Mouse (Mus musculus) ES-E14 (cell line): ENCODE data around the gene Pold4. TPM values are rescaled to one million over a fixed set of nuclear protein-coding genes. Genes with fewer than 3 reads are reported as not detected.

Experiments
- DNase-seq: peaks from one replicate; pipeline ENCODE4 v3.0.0-alpha.2; 2013; ENCODE audit warnings: low read depth, low spot score
- H3K27ac ChIP-seq: 2 replicates; pipeline ENCODE4 v1.5.1; 2012; ENCODE audit warnings: low read depth, mild to moderate bottlenecking, low read length, moderate library complexity, mixed read lengths; ENCODE audit not compliant: poor library complexity, insufficient read depth, severe bottlenecking
- H3K36me3 ChIP-seq: 2 replicates; pipeline ENCODE4 v1.6.1; 2012; ENCODE audit warnings: mild to moderate bottlenecking, low read length, moderate library complexity, mixed read lengths; ENCODE audit not compliant: control insufficient read depth, poor library complexity, insufficient read depth, severe bottlenecking
- H3K4me1 ChIP-seq, 2 experiments: fragments of 150-350 bp in 1 of 2; sonication (generic) in 1 of 2; 2 replicates each; pipeline ENCODE4 v1.6.1; 2012; ENCODE audit warnings: low read length in 2 of 2, mild to moderate bottlenecking in 1 of 2, mixed read lengths in 1 of 2; ENCODE audit not compliant: control insufficient read depth in 2 of 2, insufficient read depth in 2 of 2, poor library complexity in 1 of 2
- H3K4me3 ChIP-seq, 2 experiments: fragments of 150-350 bp in 1 of 2; sonication (generic) in 1 of 2; 2 replicates each; pipeline ENCODE4 v1.5.1; 2012; ENCODE audit warnings: low read length in 2 of 2, low read depth in 1 of 2, mild to moderate bottlenecking in 1 of 2, mixed read lengths in 1 of 2; ENCODE audit not compliant: insufficient read depth in 1 of 2, poor library complexity in 1 of 2, severe bottlenecking in 1 of 2
- H3K9ac ChIP-seq: 2 replicates; pipeline ENCODE4 v1.6.1; 2012; ENCODE audit warnings: low read depth, mild to moderate bottlenecking, low read length, mixed read lengths; ENCODE audit not compliant: poor library complexity, insufficient read depth, severe bottlenecking
- H3K9me3 ChIP-seq: fragments of 150-350 bp; sonication (generic); 2 replicates; pipeline ENCODE4 v1.6.1; 2012; ENCODE audit warnings: low read depth, mild to moderate bottlenecking, low read length; ENCODE audit not compliant: control insufficient read depth, insufficient read depth
- CHD2 ChIP-seq: IDR thresholded peaks from 2 replicates; pipeline ENCODE4 v1.6.1; 2014; ENCODE audit warnings: mild to moderate bottlenecking, low read depth, low read length, inconsistent platforms
- HCFC1 ChIP-seq: IDR thresholded peaks from 2 replicates; pipeline ENCODE4 v1.6.1; 2012; ENCODE audit warnings: low read length, inconsistent platforms, borderline replicate concordance; ENCODE audit not compliant: insufficient read depth
- MAFK ChIP-seq: IDR thresholded peaks from 2 replicates; pipeline ENCODE4 v1.6.1; 2014; ENCODE audit warnings: mild to moderate bottlenecking, low read depth, low read length, inconsistent platforms; ENCODE audit not compliant: insufficient read depth
- ZC3H11A ChIP-seq: IDR thresholded peaks from 2 replicates; pipeline ENCODE4 v1.6.1; 2012; ENCODE audit warnings: low read depth, mild to moderate bottlenecking, inconsistent platforms, low read length, borderline replicate concordance
- ZNF384 ChIP-seq: IDR thresholded peaks from 2 replicates; pipeline ENCODE4 v1.6.1; 2012; ENCODE audit warnings: low read depth, low read length, inconsistent platforms
- in situ Hi-C, 2 experiments: fragments of 600-800 bp; cut with MboI; formaldehyde crosslinking; loops; one replicate each; pipeline ENCODE4 v1.15.1; 2025; ENCODE audit warnings: low sequenced_read_pairs in 2 of 2, inconsistent platforms in 1 of 2; ENCODE audit not compliant: unreplicated experiment in 2 of 2
- total RNA-seq: library from RNA; depleted of rRNA; stranded (reverse); fragments of 300-350 nt; gene quantifications from 2 replicates; pipeline ENCODE4 v1.2.3, GENCODE M21; 2012

Gene Pold4
- total RNA-seq, 1 experiment = 8.7 TPM

GRCm38 (mm10) chr19:4218784-4219183, 12.9 kb upstream of the Pold4 start:
- Histone ChIP-seq H3K9me3 (no peaks in the 10 kb centered on the region), H3K4me3 (no peak overlapping the region), H3K27ac (no peak overlapping the region), H3K9ac (no peak overlapping the region), H3K4me1 (peaks cover 0 to 11% of the 10 kb centered on the region in 2 experiments; a peak in 3 of 4 replicates), H3K36me3 (no peaks in the 10 kb centered on the region)
- in situ Hi-C loops = no loop called here
- TF ChIP-seq CHD2 = no peak
- TF ChIP-seq HCFC1 = no peak
- no peak for TF ChIP-seq ZNF384
- no peak for TF ChIP-seq MAFK
- TF ChIP-seq ZC3H11A = no peak
- no peak for DNase-seq

- H3K4me3 ChIP-seq = no peak overlapping the region
- in situ Hi-C loops = no loop called here
- no peaks in the 10 kb centered on the region for H3K9me3 ChIP-seq
- peaks cover 0 to 8% of the 10 kb centered on the region in 2 experiments; a peak in 3 of 4 replicates for H3K4me1 ChIP-seq
- H3K27ac ChIP-seq = no peak overlapping the region
- H3K9ac ChIP-seq = no peak overlapping the region
- TF ChIP-seq CHD2 = no peak
- no peak for TF ChIP-seq HCFC1
- no peak for TF ChIP-seq ZNF384
- TF ChIP-seq MAFK = no peak
- no peak for TF ChIP-seq ZC3H11A
- no peak for DNase-seq
- H3K36me3 ChIP-seq = no peaks in the 10 kb centered on the region
Observed at GRCm38 (mm10) chr19:4219943-4220342, 11.8 kb upstream of the Pold4 start.

- DNase-seq = no peak
- Histone ChIP-seq H3K9ac (no peak overlapping the region), H3K4me3 (no peak overlapping the region), H3K4me1 (peaks cover 0 to 8% of the 10 kb centered on the region in 2 experiments; a peak in 3 of 4 replicates), H3K9me3 (no peaks in the 10 kb centered on the region), H3K27ac (no peak overlapping the region), H3K36me3 (no peaks in the 10 kb centered on the region)
- TF ChIP-seq HCFC1 = no peak
- TF ChIP-seq ZNF384 = no peak
- TF ChIP-seq MAFK = no peak
- no peak for TF ChIP-seq CHD2
- no peak for TF ChIP-seq ZC3H11A
- in situ Hi-C loops = no loop called here
Observed at GRCm38 (mm10) chr19:4220416-4220815, 11.3 kb upstream of the Pold4 start.

GRCm38 (mm10) chr19:4220957-4221743, 10.5 kb upstream of the Pold4 start:
- no peak overlapping the region for H3K27ac ChIP-seq
- in situ Hi-C loops = no loop called here
- H3K9me3 ChIP-seq = no peaks in the 10 kb centered on the region
- no peak for TF ChIP-seq ZC3H11A
- TF ChIP-seq MAFK = no peak
- no peak for TF ChIP-seq HCFC1
- TF ChIP-seq CHD2 = no peak
- no peak for TF ChIP-seq ZNF384
- DNase-seq = no peak
- peaks cover 0 to 8% of the 10 kb centered on the region in 2 experiments; a peak in 3 of 4 replicates for H3K4me1 ChIP-seq
- H3K9ac ChIP-seq = no peak overlapping the region
- H3K4me3 ChIP-seq = no peak overlapping the region
- no peaks in the 10 kb centered on the region for H3K36me3 ChIP-seq
